Mouse (Mus musculus) olfactory bulb, adult 2 months (tissue): ENCODE results near the gene Ebpl. TPM values are rescaled to one million over a fixed set of nuclear protein-coding genes. Genes with fewer than 3 reads are reported as not detected.
"Not testable (repeated sequence)": the region's sequence is repeated elsewhere in the genome, so short reads cannot be mapped to it uniquely, and the experiment has no call there.

ENCODE experiments used
- H3K27ac ChIP-seq: fragments of 200-500 bp; 2 replicates; pipeline ENCODE4 v1.5.1; 2012; ENCODE audit warnings: low read depth, low read length; ENCODE audit not compliant: insufficient read depth
- H3K4me1 ChIP-seq: fragments of 200-500 bp; 2 replicates; pipeline ENCODE4 v1.6.1; 2012; ENCODE audit warnings: low read length; ENCODE audit not compliant: control insufficient read depth, insufficient read depth
- H3K4me3 ChIP-seq: fragments of 200-500 bp; 2 replicates; pipeline ENCODE4 v1.5.1; 2012; ENCODE audit warnings: mild to moderate bottlenecking, low read depth, low read length, moderate library complexity; ENCODE audit not compliant: insufficient read depth
- CTCF ChIP-seq: fragments of 200-500 bp; IDR thresholded peaks from 2 replicates; pipeline ENCODE4 v1.5.1; 2012; ENCODE audit warnings: low read depth, mild to moderate bottlenecking, low read length, moderate library complexity; ENCODE audit not compliant: insufficient read depth
- POLR2A ChIP-seq: fragments of 200-500 bp; IDR thresholded peaks from 2 replicates; pipeline ENCODE4 v1.6.1; 2012; ENCODE audit warnings: mild to moderate bottlenecking, low read depth, low read length, moderate library complexity; ENCODE audit not compliant: insufficient read depth
- WGBS: fragments of 180-500 bp; shearing (Covaris S2); methylation state at CpG from one replicate; pipeline ENCODE4 v1.1.7; 2018; 5-methylcytosine and 5-hydroxymethylcytosine counted together
- polyA plus RNA-seq: library from polyadenylated mRNA; stranded (reverse); fragments of >200 nt; gene quantifications from 2 replicates; pipeline ENCODE4 v1.2.4, GENCODE M21; 2012; ENCODE audit warnings: low replicate concordance; ENCODE audit not compliant: missing spikeins, insufficient read depth, insufficient read length

Gene Ebpl
- polyA plus RNA-seq, 1 experiment: not detected

DNA sequence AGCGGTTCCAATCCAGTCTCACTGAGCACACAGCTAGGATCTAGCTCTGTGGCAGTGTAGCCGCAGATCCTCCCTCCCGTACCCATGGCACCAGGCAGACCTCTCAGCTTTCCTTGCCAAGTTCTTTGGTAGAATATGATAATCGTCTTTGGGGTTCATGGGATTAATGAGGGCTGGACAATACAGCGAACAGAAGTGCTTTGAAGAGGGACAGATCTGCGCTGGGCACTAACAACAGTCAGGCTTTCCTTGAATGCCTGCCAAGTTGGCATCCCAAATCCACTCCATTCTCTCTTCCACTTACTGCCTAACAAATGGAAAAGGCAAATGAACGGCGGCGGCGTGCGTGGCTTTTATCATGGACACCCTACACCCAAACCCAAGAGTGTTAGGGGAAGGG lies 29.6 kb downstream of the Ebpl start:
- H3K4me1 ChIP-seq: peaks cover 22% of the 10 kb centered on the region
- 39% methylated on average over 11 of the region's 11 CpGs for WGBS
- no peak overlapping the region for H3K4me3 ChIP-seq
- TF ChIP-seq POLR2A: no peak
- TF ChIP-seq CTCF: no peak
- H3K27ac ChIP-seq: no peak overlapping the region

GRCm38 (mm10) chr14:61327618-61328450 lies 32.4 kb downstream of the Ebpl start:
- WGBS: 20% methylated on average over 19 of the region's 19 CpGs
- TF ChIP-seq CTCF (no peak), POLR2A (no peak)
- Histone ChIP-seq H3K27ac (peak overlapping the region; percentile 91), H3K4me1 (peaks cover 22% of the 10 kb centered on the region), H3K4me3 (peak overlapping the region; percentile 29)

GRCm38 (mm10) chr14:61327007-61327406 lies 33.2 kb downstream of the Ebpl start:
- H3K4me3 ChIP-seq, H3K27ac ChIP-seq: not testable (repeated sequence)
- peaks cover 22% of the 10 kb centered on the region for H3K4me1 ChIP-seq
- WGBS: 26% methylated on average over 6 of the region's 6 CpGs

GRCm38 (mm10) chr14:61322740-61323139 lies 37.5 kb downstream of the Ebpl start:
- 95% methylated on average over 1 of the region's 1 CpGs for WGBS
- H3K27ac ChIP-seq: no peak overlapping the region
- H3K4me3 ChIP-seq: no peak overlapping the region
- TF ChIP-seq CTCF (no peak), POLR2A (no peak)
- H3K4me1 ChIP-seq: peaks cover 3% of the 10 kb centered on the region

GRCm38 (mm10) chr14:61321200-61321599 lies 39.0 kb downstream of the Ebpl start:
- TF ChIP-seq CTCF (no peak), POLR2A (no peak)
- Histone ChIP-seq H3K4me1 (peaks cover 4% of the 10 kb centered on the region; the same call in 1 of the 2 replicates), H3K4me3 (no peak overlapping the region), H3K27ac (no peak overlapping the region)
- WGBS: 83% methylated on average over 4 of the region's 4 CpGs

DNA sequence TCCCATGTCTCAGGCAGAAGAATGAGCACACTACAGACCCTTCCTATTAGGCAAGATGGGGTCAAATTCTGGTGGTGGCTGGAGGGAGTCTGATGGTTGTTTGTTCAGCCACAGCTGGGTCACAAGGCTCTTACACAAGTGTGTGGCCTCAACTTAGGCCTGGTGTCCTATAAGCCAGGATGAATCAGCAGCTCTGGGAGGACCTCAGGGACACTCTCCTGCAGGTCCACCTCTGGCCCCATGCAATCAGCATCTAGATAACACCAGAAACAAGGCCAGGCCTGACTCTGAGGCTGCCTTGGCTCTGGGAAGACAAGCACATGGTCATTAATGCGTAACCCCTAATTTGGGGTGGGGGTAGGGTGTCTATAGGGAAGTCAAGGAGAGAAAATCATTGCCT lies 39.5 kb downstream of the Ebpl start:
- TF ChIP-seq POLR2A: no peak
- no peak for TF ChIP-seq CTCF
- 88% methylated on average over 1 of the region's 1 CpGs for WGBS

GRCm38 (mm10) chr14:61316861-61317260 lies 43.4 kb downstream of the Ebpl start:
- Histone ChIP-seq H3K27ac (no peak overlapping the region), H3K4me3 (no peak overlapping the region), H3K4me1 (peaks cover 4% of the 10 kb centered on the region; the same call in 1 of the 2 replicates)
- WGBS: 51% methylated on average over 4 of the region's 4 CpGs
- TF ChIP-seq CTCF: peak; percentile 34; the same call in 1 of the 2 replicates
- no peak for TF ChIP-seq POLR2A

More for the DNA sequence above, 39.5 kb downstream of the Ebpl start:
- Histone ChIP-seq H3K4me3 (no peak overlapping the region), H3K27ac (no peak overlapping the region), H3K4me1 (peaks cover 4% of the 10 kb centered on the region; the same call in 1 of the 2 replicates)

GRCm38 (mm10) chr14:61310963-61311362 lies 49.3 kb downstream of the Ebpl start:
- WGBS: 58% methylated on average over 12 of the region's 12 CpGs
- no peak overlapping the region for H3K27ac ChIP-seq
- TF ChIP-seq CTCF: no peak
- TF ChIP-seq POLR2A: no peak
- H3K4me3 ChIP-seq: no peak overlapping the region
- no peaks in the 10 kb centered on the region; the same call in 1 of the 2 replicates for H3K4me1 ChIP-seq

DNA sequence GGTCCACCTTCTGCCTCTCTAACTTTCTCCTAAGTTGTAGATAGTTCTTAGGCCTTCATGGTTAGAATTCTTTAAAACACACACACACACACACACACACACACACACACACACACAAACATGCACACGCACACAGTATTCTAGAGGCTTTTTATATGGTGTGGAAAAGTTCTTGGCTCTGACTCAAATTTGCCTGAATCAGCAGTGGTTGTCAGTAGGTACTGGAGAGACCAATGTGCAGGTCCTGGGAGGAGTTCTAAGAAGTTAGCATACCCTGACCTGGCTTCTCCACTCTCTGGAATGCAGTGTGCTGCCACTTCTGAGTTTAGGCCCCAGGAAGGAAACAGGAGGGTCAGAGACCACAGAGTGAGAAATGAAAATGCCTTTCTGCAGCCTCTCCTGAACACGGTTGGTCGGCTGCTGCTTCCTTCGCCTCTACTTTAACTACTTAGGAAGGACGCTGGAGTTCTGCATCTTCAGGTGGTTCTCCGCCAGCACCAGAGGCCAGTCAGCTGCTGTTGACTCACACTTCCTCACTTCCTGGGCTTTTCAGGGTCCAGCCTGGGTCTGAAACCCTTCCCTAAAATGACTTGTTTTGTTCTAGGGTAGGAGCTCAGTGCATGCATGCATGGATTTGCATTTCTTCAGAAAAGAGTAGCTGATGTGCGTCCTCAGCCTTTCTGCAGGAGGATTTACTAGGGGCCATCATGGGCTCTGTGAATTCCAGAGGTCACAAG lies 50.0 kb downstream of the Ebpl start:
- no peak overlapping the region for H3K4me3 ChIP-seq
- WGBS: 81% methylated on average over 7 of the region's 7 CpGs
- no peaks in the 10 kb centered on the region; the same call in 1 of the 2 replicates for H3K4me1 ChIP-seq
- H3K27ac ChIP-seq: no peak overlapping the region
- no peak for TF ChIP-seq CTCF
- TF ChIP-seq POLR2A: no peak
